Mouse (Mus musculus) heart, embryonic 15.5 days (tissue): ENCODE measurements around the gene Smpd1. TPM values are rescaled to one million over a fixed set of nuclear protein-coding genes. Genes with fewer than 3 reads are reported as not detected.
A peak's percentile ranks its signal among the peaks of the same experiment; 100 is the strongest.

Experiments used
- ATAC-seq: fragments of 200-750 bp; cut with Nextera tagmentation; replicated peaks from 2 replicates; pipeline ENCODE4 v1.8.0; 2017; ENCODE audit warnings: low read depth, moderate TSS enrichment; ENCODE audit not compliant: insufficient number of reproducible peaks, insufficient read depth, low FRiP score
- H3K27ac ChIP-seq: fragments of 300-500 bp; sonication (generic); 2 replicates; pipeline ENCODE4 v1.5.1; 2015; ENCODE audit warnings: mild to moderate bottlenecking, inconsistent platforms
- H3K27me3 ChIP-seq: fragments of 300-500 bp; sonication (generic); 2 replicates; pipeline ENCODE4 v1.6.1; 2015; ENCODE audit warnings: inconsistent platforms
- H3K36me3 ChIP-seq: fragments of 300-500 bp; sonication (generic); 2 replicates; pipeline ENCODE4 v1.6.1; 2015; ENCODE audit warnings: mild to moderate bottlenecking, inconsistent platforms
- H3K4me1 ChIP-seq: fragments of 300-500 bp; sonication (generic); replicated peaks from 2 replicates; pipeline ENCODE4 v1.6.1; 2015; ENCODE audit warnings: inconsistent platforms
- H3K4me2 ChIP-seq: fragments of 300-500 bp; sonication (generic); 2 replicates; pipeline ENCODE4 v1.6.1; 2015; ENCODE audit warnings: inconsistent platforms, mild to moderate bottlenecking, moderate library complexity
- H3K4me3 ChIP-seq: fragments of 300-500 bp; sonication (generic); 2 replicates; pipeline ENCODE4 v1.5.1; 2015; ENCODE audit warnings: mild to moderate bottlenecking, inconsistent platforms
- H3K9ac ChIP-seq: fragments of 300-500 bp; sonication (generic); 2 replicates; pipeline ENCODE4 v1.6.1; 2015; ENCODE audit warnings: mild to moderate bottlenecking, inconsistent platforms
- H3K9me3 ChIP-seq: fragments of 300-500 bp; sonication (generic); replicated peaks from 2 replicates; pipeline ENCODE4 v1.6.1; 2016; ENCODE audit warnings: inconsistent platforms
- WGBS: fragments of 180-500 bp; shearing (Covaris S2); methylation state at CpG from one replicate; pipeline ENCODE4 v1.1.7; 2015; ENCODE audit warnings: mixed read lengths; 5-methylcytosine and 5-hydroxymethylcytosine counted together
- polyA plus RNA-seq: library from polyadenylated mRNA; unstranded; fragments of >200 nt; fragmentation: Nextera tagmentation; extraction: Ambion mirVana; gene quantifications from 2 replicates; pipeline ENCODE4 v1.2.1, GENCODE M21; 2015

Gene Smpd1
- polyA plus RNA-seq, 1 experiment from 2014 or later: 54.4 TPM

DNA sequence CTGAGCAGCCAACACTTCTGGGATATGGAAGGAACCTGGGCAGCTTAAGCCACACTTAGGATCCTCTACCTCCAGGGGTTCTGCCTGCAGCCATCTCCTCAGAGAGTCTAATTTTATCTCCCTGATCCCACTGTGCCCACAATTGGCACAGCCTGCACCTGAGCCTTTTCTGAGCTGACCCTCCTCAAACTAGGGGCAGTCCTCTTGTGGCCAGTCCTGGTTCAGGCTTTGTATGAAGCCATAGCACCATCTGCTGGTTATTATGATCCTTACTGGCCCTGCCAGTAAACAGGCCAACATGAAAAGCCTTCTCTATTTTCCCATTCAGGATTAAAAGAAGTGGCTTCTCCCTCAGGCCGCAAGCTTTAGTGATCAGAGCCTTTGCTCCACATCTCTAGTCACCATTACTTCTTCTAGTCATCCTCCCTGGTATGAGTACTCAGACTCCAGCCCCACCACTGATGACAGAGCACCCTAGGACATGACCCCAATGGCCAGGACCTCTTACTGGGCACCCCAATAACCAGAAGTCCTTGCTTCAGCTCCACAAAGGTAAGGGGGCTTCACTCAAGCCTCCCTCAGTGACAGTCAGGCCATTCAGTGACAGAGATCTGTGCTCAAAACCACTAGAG is 26.7 kb upstream of the Smpd1 start:
- Histone ChIP-seq H3K9me3 (no peaks in the 10 kb centered on the region), H3K9ac (no peak overlapping the region), H3K4me1 (no peaks in the 10 kb centered on the region), H3K4me3 (no peak overlapping the region), H3K36me3 (no peaks in the 10 kb centered on the region), H3K27me3 (no peaks in the 10 kb centered on the region), H3K27ac (no peak overlapping the region), H3K4me2 (no peak overlapping the region)
- WGBS: 59% methylated on average over 1 of the region's 1 CpGs
- ATAC-seq: 0 out of 2 replicates have a peak, but pooled peaks have one; percentile 35

DNA sequence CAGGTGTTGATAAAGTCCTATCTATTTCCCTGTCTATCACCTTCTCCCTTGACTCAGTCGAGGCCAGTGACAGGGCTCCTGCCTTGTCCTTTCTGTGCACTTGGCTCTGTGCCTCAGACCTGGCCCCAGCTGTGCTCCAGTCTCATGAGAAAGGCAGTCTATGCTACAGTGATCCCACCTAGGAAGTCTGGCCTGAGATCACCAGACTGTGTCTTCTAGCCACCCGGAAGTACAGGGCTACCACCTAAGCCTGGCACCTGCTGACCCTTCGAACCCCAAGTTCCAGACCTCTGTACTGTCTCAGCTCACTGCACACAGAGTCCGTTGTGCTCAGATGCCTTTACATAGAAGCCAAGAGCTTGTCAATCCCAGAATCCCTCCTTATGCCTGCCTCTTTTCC is 26.1 kb upstream of the Smpd1 start:
- Histone ChIP-seq H3K36me3 (no peaks in the 10 kb centered on the region), H3K9ac (no peak overlapping the region), H3K9me3 (no peaks in the 10 kb centered on the region), H3K4me2 (no peak overlapping the region), H3K27ac (no peak overlapping the region), H3K27me3 (no peaks in the 10 kb centered on the region), H3K4me1 (no peaks in the 10 kb centered on the region), H3K4me3 (no peak overlapping the region)
- WGBS: 67% methylated on average over 4 of the region's 4 CpGs
- no peak for ATAC-seq

GRCm38 (mm10) chr7:105534162-105534561 is 20.0 kb upstream of the Smpd1 start:
- ATAC-seq: no peak
- 82% methylated on average over 3 of the region's 3 CpGs for WGBS

GRCm38 (mm10) chr7:105545986-105546385 is 8.2 kb upstream of the Smpd1 start:
- Histone ChIP-seq H3K27me3 (no peaks in the 10 kb centered on the region), H3K36me3 (no peaks in the 10 kb centered on the region), H3K27ac (no peak overlapping the region), H3K4me3 (no peak overlapping the region), H3K9ac (no peak overlapping the region), H3K4me1 (no peaks in the 10 kb centered on the region), H3K4me2 (no peak overlapping the region), H3K9me3 (no peaks in the 10 kb centered on the region)
- 75% methylated on average over 8 of the region's 8 CpGs for WGBS
- no peak for ATAC-seq

More at GRCm38 (mm10) chr7:105534162-105534561, 20.0 kb upstream of the Smpd1 start:
- H3K9ac ChIP-seq: no peak overlapping the region
- H3K4me1 ChIP-seq: no peaks in the 10 kb centered on the region
- no peaks in the 10 kb centered on the region for H3K27me3 ChIP-seq
- no peaks in the 10 kb centered on the region for H3K36me3 ChIP-seq
- H3K4me3 ChIP-seq: no peak overlapping the region
- H3K9me3 ChIP-seq: no peaks in the 10 kb centered on the region
- H3K27ac ChIP-seq: no peak overlapping the region
- H3K4me2 ChIP-seq: no peak overlapping the region

DNA sequence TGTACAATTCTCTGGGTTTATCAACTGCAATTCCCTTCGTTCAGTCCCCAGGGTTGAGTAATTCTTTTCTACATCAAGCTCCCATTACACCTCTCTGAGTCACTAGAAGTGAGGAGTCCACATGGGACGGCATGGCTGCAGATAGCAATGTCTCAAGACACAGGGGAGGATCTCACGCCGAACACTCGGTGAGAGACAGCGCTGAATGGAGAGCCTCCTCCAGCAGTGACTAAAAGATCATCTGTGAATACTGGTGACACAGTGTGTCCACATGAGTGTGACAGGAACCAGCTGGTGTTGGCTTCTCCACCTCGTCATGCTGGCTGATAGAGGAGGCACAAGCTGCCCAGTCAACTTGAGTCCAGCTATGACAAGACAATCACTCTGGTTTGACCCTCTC is 6.2 kb upstream of the Smpd1 start:
- H3K9ac ChIP-seq: no peak overlapping the region
- no peak overlapping the region for H3K27ac ChIP-seq
- no peak overlapping the region for H3K4me2 ChIP-seq
- no peak for ATAC-seq
- H3K27me3 ChIP-seq: no peaks in the 10 kb centered on the region
- H3K4me1 ChIP-seq: no peaks in the 10 kb centered on the region
- H3K36me3 ChIP-seq: no peaks in the 10 kb centered on the region
- WGBS: 68% methylated on average over 7 of the region's 7 CpGs
- no peak overlapping the region for H3K4me3 ChIP-seq
- H3K9me3 ChIP-seq: no peaks in the 10 kb centered on the region

GRCm38 (mm10) chr7:105549035-105549434 is 5.1 kb upstream of the Smpd1 start:
- Histone ChIP-seq H3K27me3 (no peaks in the 10 kb centered on the region), H3K4me1 (no peaks in the 10 kb centered on the region), H3K27ac (no peak overlapping the region), H3K9ac (no peak overlapping the region), H3K4me3 (no peak overlapping the region), H3K9me3 (no peaks in the 10 kb centered on the region), H3K4me2 (no peak overlapping the region), H3K36me3 (no peaks in the 10 kb centered on the region)
- 45% methylated on average over 6 of the region's 6 CpGs for WGBS
- ATAC-seq: no peak

DNA sequence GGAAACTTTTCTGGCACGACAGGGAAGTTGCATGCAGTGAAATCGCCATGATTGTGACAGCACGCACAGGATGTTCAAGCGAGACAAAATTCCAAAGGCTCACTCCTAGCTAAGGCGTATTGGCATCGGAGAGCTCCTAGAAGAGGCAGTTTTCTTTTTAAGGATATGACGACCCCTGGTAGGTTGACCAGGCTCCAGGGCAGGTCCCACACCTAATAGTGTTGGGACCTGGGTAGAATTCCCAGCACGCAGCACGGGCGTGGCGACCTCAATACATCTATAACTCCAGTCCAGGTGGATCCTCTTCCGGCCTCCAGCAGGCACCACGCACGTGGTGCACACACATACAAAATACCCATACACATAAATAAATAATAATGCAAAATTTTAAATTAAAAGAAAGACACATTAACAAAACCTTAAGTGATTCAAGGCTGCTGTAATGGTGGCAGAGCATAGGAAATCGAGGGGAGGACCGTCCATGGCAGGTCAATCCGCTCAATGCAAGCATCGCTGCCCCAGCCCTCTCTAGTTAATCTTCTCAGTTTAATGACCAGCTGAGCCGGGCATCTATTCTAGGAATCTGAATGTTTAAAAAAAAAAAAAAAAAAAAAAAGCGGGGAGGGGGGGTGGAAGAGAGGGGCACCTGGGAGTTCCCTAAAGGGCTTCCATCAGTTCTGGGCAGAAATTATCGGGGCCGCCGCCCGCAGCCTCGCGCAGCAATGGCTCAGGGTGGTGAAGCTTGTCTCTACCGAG is 526 bp upstream of the Smpd1 start:
- Histone ChIP-seq H3K27ac (peak overlapping the region; percentile 76), H3K4me3 (peak overlapping the region; percentile 84), H3K27me3 (no peaks in the 10 kb centered on the region), H3K36me3 (peaks cover 14% of the 10 kb centered on the region; the same call in 1 of the 2 replicates), H3K9me3 (no peaks in the 10 kb centered on the region), H3K4me2 (peak overlapping the region; percentile 86), H3K4me1 (peaks cover 14% of the 10 kb centered on the region), H3K9ac (peak overlapping the region; percentile 92)
- 36% methylated on average over 26 of the region's 27 CpGs for WGBS
- ATAC-seq: no peak

GRCm38 (mm10) chr7:105555571-105555970 is 1.4 kb downstream of the Smpd1 start:
- Histone ChIP-seq H3K36me3 (peaks cover 24% of the 10 kb centered on the region; the same call in 1 of the 2 replicates), H3K4me2 (peak overlapping the region; percentile 86), H3K4me3 (peak overlapping the region; percentile 84), H3K27ac (no peak overlapping the region), H3K4me1 (peaks cover 14% of the 10 kb centered on the region), H3K9ac (no peak overlapping the region), H3K9me3 (no peaks in the 10 kb centered on the region), H3K27me3 (no peaks in the 10 kb centered on the region)
- ATAC-seq: no peak
- 83% methylated on average over 10 of the region's 10 CpGs for WGBS

DNA sequence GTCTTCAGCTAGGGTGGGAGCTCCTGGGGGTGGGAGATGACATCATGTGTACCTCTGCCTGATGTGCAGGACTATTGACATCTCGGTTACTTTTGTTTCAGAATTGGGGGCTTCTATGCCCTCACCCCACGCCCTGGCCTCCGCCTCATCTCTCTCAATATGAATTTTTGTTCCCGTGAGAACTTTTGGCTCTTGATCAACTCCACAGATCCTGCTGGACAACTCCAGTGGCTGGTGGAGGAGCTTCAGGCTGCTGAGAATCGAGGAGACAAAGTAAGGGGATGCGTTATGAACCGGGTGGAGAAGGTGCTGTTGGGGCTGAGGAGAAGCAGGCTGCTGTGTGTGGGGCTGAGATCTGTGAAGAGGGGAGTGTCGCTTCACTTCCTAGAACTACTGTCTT is 2.2 kb downstream of the Smpd1 start:
- H3K9me3 ChIP-seq: no peaks in the 10 kb centered on the region
- H3K36me3 ChIP-seq: peaks cover 24% of the 10 kb centered on the region; the same call in 1 of the 2 replicates
- no peak overlapping the region for H3K4me2 ChIP-seq
- H3K27me3 ChIP-seq: no peaks in the 10 kb centered on the region
- H3K4me1 ChIP-seq: peaks cover 14% of the 10 kb centered on the region
- WGBS: 84% methylated on average over 8 of the region's 8 CpGs
- no peak overlapping the region for H3K27ac ChIP-seq
- H3K4me3 ChIP-seq: no peak overlapping the region
- no peak overlapping the region for H3K9ac ChIP-seq
- ATAC-seq: no peak

DNA sequence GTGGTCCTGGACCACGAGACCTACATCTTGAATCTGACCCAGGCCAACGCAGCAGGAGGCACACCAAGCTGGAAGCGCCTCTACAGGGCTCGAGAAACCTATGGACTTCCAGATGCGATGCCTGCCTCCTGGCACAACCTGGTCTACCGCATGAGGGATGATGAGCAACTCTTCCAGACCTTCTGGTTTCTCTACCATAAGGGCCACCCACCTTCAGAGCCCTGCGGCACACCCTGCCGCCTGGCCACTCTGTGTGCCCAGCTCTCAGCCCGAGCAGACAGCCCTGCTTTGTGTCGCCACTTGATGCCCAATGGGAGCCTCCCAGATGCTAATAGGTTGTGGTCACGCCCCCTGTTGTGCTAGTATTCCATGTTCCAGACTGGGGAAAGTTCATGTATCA is 3.5 kb downstream of the Smpd1 start:
- H3K27me3 ChIP-seq: no peaks in the 10 kb centered on the region
- H3K4me3 ChIP-seq: no peak overlapping the region
- no peaks in the 10 kb centered on the region for H3K9me3 ChIP-seq
- no peak overlapping the region for H3K4me2 ChIP-seq
- H3K36me3 ChIP-seq: peaks cover 24% of the 10 kb centered on the region; the same call in 1 of the 2 replicates
- WGBS: 79% methylated on average over 11 of the region's 11 CpGs
- no peak for ATAC-seq
- peaks cover 14% of the 10 kb centered on the region for H3K4me1 ChIP-seq
- H3K27ac ChIP-seq: no peak overlapping the region
- H3K9ac ChIP-seq: no peak overlapping the region

- no peaks in the 10 kb centered on the region for H3K27me3 ChIP-seq
- 89% methylated on average over 9 of the region's 9 CpGs for WGBS
- H3K4me1 ChIP-seq: peaks cover 14% of the 10 kb centered on the region
- no peak overlapping the region for H3K27ac ChIP-seq
- no peaks in the 10 kb centered on the region for H3K9me3 ChIP-seq
- ATAC-seq: no peak
- H3K36me3 ChIP-seq: peaks cover 24% of the 10 kb centered on the region; the same call in 1 of the 2 replicates
- H3K4me2 ChIP-seq: no peak overlapping the region
- no peak overlapping the region for H3K4me3 ChIP-seq
- no peak overlapping the region for H3K9ac ChIP-seq
Observed at GRCm38 (mm10) chr7:105559016-105559415, 4.9 kb downstream of the Smpd1 start.
